Mouse (Mus musculus) MEL (cell line): Measurements from ENCODE around the gene Cntnap2.

Experiments used
- CHD2 ChIP-seq: IDR thresholded peaks from 2 replicates; pipeline ENCODE4 v1.6.1; 2011; ENCODE audit warnings: low read length, improper control_type of control experiment
- CTCF ChIP-seq, 3 experiments: IDR thresholded peaks in 2 of 3; conservative IDR thresholded peaks in 1 of 3; 2 replicates each; pipeline ENCODE4 v1.5.1; 2011 to 2012; ENCODE audit warnings: low read length in 3 of 3, low read depth in 2 of 3, mild to moderate bottlenecking in 2 of 3, improper control_type of control experiment in 1 of 3, inconsistent platforms in 1 of 3, mixed read lengths in 1 of 3, moderate library complexity in 1 of 3; ENCODE audit not compliant: control insufficient read depth in 1 of 3, insufficient read depth in 1 of 3, poor library complexity in 1 of 3, severe bottlenecking in 1 of 3
- E2F4 ChIP-seq: IDR thresholded peaks from 2 replicates; pipeline ENCODE4 v1.6.1; 2011; ENCODE audit warnings: low read depth, low read length, improper control_type of control experiment, borderline replicate concordance
- EP300 ChIP-seq, 2 experiments: IDR thresholded peaks; 2 replicates each; pipeline ENCODE4 v1.6.1; 2011; ENCODE audit warnings: improper control_type of control experiment in 2 of 2, low read length in 2 of 2, low read depth in 1 of 2, mild to moderate bottlenecking in 1 of 2
- ETS1 ChIP-seq: IDR thresholded peaks from 2 replicates; pipeline ENCODE4 v1.6.1; 2012; ENCODE audit warnings: low read depth, mild to moderate bottlenecking, inconsistent platforms, low read length, improper control_type of control experiment, moderate library complexity
- GATA1 ChIP-seq: IDR thresholded peaks from 2 replicates; pipeline ENCODE4 v1.6.1; 2011; ENCODE audit warnings: low read depth, low read length, improper control_type of control experiment
- HCFC1 ChIP-seq: IDR thresholded peaks from 2 replicates; pipeline ENCODE4 v1.6.1; 2012; ENCODE audit warnings: low read depth, mild to moderate bottlenecking, inconsistent platforms, low read length, improper control_type of control experiment, moderate library complexity
- KAT2A ChIP-seq: conservative IDR thresholded peaks from 2 replicates; pipeline ENCODE4 v1.6.1; 2012; ENCODE audit warnings: low read depth, low read length, improper control_type of control experiment, inconsistent platforms
- MAX ChIP-seq: IDR thresholded peaks from 2 replicates; pipeline ENCODE4 v1.6.1; 2011; ENCODE audit warnings: low read length, improper control_type of control experiment
- POLR2A ChIP-seq, 2 experiments: IDR thresholded peaks; 2 replicates each; pipeline ENCODE4 v1.6.1; 2011 to 2012; ENCODE audit warnings: low read length in 2 of 2, mild to moderate bottlenecking in 2 of 2, control low read depth in 1 of 2, improper control_type of control experiment in 1 of 2, low read depth in 1 of 2, moderate library complexity in 1 of 2; ENCODE audit not compliant: control insufficient read depth in 1 of 2, insufficient read depth in 1 of 2, poor library complexity in 1 of 2
- TBP ChIP-seq: IDR thresholded peaks from 2 replicates; pipeline ENCODE4 v1.8.0; 2011; ENCODE audit warnings: low read depth, low read length, improper control_type of control experiment
- USF1 ChIP-seq: IDR thresholded peaks from 2 replicates; pipeline ENCODE4 v1.6.1; 2014; ENCODE audit warnings: low read depth, mild to moderate bottlenecking, inconsistent platforms, low read length, improper control_type of control experiment, moderate library complexity
- ZKSCAN1 ChIP-seq: IDR thresholded peaks from 2 replicates; pipeline ENCODE4 v1.6.1; 2012; ENCODE audit warnings: low read depth, mild to moderate bottlenecking, inconsistent platforms, low read length, improper control_type of control experiment, moderate library complexity

DNA sequence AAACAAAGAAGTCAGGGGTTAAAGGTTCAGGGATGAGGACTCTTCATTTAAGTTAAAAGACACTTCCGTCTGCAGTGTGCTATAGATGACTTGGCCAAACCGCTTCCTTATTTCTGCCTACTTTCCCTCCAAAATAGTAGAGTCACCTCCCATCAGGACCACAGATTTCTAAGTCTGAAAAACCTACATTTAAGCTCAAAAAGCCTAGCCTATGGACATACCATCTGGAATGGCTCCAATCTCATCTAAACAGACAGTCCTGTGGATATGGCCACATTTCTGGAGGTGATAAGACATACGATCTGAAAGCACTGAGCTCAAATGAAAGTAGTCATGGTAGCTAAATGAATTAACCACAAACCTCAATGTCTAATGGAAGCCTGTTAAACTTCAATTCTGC, 2212.4 kb downstream of the Cntnap2 start:
- no peak for TF ChIP-seq KAT2A
- no peak for TF ChIP-seq ETS1
- no peak for TF ChIP-seq E2F4
- no peak for TF ChIP-seq HCFC1
- no peak for TF ChIP-seq POLR2A (IDR thresholded peaks at IDR 0.05; ENCODE audit: control insufficient read depth in 1 of 2, insufficient read depth in 1 of 2, low read depth in 1 of 2, low read length in 2 of 2, poor library complexity in 1 of 2)
- TF ChIP-seq MAX: no peak
- TF ChIP-seq GATA1: peak; percentile 25; the same call in 1 of the 2 replicates
- TF ChIP-seq EP300 (IDR thresholded peaks at IDR 0.05; ENCODE audit: low read depth in 1 of 2, low read length in 2 of 2): peak in 1 of 2 experiments; percentile 38; a peak in 1 of 4 replicates
- no peak for TF ChIP-seq USF1
- no peak for TF ChIP-seq TBP
- no peak for TF ChIP-seq CHD2
- TF ChIP-seq ZKSCAN1: no peak
- TF ChIP-seq CTCF (IDR thresholded peaks at IDR 0.05 in 2 of 3, conservative IDR thresholded peaks at IDR 0.05 in 1 of 3; ENCODE audit: control insufficient read depth in 1 of 3, insufficient read depth in 1 of 3, low read depth in 2 of 3, low read length in 3 of 3, poor library complexity in 1 of 3, severe bottlenecking in 1 of 3): no peak
